Mouse (Mus musculus): Measurements from ENCODE around the gene Lrrc75a.
A peak's percentile ranks its signal among the peaks of the same experiment; 100 is the strongest.

The Lrrc75a gene

DNA sequence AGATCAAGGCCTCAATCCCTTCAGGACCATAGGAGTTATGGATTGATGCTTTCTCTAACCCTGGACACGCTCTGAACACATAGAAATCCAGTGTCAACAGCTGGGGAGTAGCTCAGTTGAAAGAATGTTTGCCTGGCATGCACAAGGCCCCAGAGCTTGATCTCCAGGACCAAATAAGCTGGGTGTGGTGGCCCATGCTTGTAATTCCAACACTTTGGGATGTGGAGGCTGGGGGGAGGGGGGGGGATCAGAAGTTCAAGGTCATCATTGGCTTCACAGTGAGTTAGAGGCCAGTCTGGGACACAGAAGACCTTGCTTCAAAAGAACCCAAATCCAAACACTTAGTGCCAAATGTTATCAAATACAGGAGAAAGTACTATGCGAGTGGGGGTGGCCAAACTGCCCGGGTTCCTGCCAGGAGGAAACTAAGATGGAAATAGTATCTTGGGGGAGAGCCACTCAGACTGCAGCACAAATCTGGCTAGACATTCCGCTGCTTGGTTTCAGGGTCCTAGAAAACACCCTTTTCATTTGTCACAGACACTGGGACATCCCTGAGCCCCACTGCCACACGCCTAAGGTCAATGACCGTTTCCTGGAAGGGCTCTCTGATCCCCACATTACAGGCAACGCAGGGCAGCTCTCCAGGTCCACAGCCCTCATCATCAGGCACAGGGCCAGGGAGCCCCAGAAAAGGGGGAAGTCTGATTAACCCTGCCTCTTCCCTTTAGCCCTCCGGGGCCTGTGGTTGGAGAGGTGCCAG, 2.4 kb downstream of the Lrrc75a start:
- DNase-seq (ENCODE audit: extremely low read depth, low read depth) = peak; percentile 79

DNA sequence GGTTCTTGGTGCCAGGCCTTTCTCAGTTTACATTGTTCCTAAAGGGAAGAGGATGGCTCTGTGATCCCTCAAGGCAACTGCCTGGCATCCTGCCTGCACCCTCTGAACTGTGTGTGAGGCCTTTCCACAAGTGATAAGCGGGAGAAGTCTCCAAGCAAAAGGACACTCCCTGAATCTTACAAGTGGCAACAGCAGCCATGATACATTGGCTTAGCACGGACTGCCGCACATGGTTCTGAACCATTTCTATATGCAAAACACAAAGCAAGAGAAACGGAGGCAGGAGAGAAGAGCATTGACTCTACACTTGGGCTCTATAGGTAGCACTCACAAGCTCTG, 3.0 kb downstream of the Lrrc75a start:
- no peak for DNase-seq (ENCODE audit: extremely low read depth, low read depth)

DNA sequence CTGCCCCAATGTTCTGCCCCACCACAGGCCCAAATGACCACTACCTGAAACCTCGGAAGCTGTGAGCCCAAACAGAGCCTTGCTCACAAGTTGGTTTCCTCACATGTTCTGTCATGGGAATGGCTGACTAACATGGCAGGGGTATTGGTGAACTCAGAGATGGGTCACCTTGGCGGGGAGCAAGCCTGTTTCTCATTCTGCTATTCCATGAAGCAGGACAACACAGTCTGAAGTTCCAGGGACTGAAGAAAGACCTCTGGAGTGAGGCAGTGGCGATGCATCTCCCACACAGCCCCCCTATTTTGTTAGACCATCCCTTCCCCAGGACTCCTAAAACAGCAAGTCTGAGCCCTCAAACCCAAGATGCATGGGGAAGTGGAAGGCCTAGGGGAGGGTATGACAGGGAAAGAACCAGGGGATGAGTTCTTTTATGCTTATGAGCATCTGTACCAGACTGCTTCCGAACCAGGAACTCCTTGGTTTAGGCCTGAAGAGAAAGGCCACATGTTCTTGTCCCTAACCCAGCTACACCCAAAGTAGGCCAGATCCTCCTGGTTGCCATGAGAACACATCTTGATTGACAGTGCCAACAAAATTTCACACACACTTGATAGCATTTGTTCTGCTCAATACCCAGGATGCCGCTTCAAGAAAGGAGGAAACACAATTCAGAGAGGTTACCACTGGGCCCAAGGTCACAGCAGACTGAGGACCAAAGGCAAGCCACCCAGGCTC, 3.6 kb downstream of the Lrrc75a start:
- DNase-seq (ENCODE audit: extremely low read depth, low read depth) = no peak

DNA sequence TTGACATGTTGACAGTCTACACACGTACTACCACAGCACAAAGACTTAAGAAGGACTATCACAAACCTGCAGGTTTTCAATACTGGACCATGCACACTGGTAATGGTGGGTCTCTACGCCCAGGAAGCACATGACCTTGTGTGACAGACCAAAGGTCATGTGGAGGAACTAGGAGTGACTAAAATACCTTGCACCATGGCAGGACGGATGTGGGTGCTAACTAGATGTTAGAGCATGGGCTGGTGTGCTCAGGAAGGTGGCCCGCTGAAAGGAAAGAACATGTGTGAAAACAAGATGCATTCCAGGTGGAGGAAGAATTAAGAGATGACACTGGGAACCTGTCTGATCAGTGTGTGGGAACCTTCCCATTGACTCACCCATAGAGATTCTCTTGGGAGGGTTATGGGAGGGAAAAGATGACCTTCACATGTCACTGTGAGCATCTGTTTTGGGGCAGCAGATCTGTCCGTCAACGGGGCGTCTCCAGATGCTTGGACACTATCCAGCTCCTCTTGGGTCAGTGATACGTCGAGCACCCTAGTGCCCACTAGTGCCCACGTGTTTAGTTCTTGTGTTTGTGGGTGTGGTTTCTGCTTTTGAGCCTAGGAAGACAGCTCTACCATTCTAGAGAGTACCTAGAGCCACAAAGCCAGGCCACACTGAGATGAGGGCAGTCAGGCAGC, 4.5 kb downstream of the Lrrc75a start:
- DNase-seq (ENCODE audit: extremely low read depth, low read depth) = no peak

DNA sequence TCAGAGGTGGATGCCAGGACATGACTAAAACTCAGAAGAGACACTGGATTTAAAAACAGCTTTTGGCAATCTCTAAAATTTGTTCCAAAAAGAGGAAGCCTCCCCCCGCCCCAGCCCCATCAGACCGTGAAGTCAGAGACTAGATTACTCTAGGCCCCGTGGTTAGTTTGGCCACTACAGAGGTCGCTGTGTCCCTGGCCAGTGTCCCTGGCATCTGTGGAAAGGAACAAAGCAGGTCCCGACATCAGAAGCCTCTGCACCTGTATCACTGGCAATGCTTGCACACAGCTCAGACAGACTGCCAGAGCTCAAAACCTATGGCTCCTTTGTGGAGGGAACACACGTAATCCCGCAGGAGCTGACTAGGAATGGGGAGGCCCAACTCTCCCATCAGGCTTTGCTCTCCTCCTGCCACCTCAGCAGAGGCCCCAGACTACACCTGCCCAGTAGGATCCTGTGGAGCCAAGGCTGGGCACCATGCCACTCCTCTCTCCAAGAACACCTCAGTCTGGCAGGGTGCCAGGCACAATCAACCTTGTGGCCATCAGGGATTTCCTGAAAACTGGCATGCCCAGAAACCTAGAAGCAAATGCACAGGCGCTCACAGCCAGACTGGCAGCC, 5.2 kb downstream of the Lrrc75a start:
- DNase-seq (ENCODE audit: extremely low read depth, low read depth) = no peak

DNA sequence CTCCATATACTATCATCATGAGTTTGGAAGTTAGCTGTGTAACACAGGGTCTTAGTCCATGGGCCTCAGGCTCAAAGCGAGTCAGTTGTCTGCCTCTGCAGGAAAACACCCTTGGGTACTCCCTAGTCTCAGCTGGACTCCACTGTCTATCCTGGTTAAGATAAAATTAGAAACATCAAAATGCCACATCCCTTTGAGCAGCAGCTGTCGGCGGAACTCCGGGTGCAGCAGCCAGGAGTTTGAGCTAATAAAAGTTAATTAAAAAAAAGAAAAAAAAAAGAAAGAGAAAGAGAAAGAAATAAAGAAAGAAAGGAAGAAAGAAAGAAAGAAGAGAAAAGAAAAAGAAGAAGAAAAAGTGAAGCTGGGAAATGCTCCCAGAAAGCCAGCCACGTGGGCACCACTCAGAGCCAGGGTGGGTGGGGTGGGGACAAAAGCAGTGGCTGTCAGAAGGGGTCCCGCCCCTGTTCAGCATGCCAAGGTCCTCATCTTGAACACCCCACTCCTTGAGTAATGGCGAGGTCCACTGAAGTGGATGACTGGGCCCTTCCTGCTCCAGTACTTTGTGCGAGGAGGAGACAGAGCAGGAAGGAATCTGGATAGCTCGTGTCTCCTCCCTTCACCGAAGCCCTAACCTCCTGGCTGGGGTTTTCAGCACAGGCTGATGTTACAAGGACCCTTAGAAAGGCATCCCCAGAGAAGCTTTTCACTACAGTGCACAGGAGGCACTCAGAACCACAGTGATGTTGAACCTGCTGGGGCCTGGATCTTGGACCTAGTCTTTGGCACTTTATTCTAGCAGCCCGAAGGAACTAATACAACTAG, 6.1 kb downstream of the Lrrc75a start:
- DNase-seq (ENCODE audit: extremely low read depth, low read depth) = no peak

DNA sequence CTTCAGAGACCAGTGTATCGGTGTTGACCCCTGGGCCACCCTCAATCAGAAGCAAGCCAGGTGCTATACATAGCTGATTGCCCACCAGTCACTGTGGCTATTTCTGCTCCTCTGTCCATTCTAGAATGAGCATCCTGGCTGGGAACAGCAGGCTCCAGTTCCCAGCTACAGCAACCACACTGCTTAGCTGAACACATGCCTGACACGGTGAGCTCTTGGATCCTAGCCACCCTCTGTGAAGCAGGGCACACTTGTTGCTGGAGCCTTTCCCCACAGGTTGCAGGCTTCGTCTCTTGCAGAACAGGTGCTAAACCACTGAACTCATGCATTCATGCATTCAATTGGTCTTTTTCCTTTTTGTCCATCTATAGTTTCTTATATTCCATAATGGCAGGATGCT, 7.9 kb downstream of the Lrrc75a start:
- no peak for DNase-seq (ENCODE audit: extremely low read depth, low read depth)

DNA sequence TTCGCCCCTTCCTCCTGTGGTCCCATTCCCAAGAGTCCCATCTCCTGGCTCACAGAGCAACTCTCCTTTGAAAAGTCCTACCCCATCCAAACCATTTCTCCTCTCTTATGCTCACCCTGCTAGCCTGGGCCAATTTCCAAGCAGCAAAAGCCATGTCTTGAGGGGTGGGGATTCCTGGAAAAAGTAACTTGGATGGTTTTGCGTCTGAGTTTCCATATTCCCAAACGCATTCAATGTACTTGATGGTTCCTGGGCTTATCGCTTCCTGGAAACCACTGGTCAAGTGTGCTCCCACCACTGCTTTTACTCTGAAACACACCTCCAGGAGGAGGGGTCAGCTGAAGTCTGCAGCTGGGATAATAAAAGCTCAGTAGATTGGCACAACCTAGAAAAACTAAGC, 9.9 kb downstream of the Lrrc75a start:
- DNase-seq (ENCODE audit: extremely low read depth, low read depth) = no peak

DNA sequence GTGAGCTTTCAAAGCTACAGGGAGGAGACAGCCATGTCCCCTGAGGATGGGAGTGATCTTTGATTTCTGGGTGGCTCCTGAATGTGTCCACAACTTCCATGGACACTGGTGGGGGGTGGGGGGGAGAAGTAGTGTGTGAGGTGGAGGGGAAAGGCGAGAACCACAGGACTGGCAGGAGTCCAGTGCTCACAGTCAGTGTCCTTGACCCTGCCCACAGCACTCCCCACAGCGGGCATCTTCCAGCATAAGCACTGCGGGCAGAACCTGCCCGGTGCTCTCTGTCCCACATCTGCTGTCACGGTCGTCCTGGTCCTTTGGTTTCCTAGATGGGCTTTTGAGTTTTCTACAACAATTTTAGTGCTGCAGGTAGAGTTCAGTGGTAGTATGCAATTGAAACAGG, 10.5 kb downstream of the Lrrc75a start:
- DNase-seq (ENCODE audit: extremely low read depth, low read depth) = no peak

DNA sequence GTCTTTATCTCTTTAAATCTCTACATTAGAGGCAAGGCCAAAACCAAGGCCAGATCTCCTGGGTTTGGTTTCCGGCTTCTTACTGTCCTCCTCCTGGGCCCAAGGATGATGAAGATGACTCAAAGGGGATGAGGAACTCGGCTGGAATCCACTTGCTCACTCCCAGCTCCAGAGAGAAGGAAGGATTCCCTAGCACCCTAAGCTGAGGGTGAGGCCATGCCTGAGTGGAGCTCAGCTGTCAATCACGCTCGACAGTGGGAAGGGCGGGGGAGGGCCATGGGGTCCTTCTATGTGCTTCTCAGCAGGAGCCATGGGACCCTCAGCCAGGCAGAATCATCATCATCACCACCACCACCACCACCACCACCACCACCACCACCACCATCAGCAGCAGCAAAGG, 10.9 kb downstream of the Lrrc75a start:
- DNase-seq (ENCODE audit: extremely low read depth, low read depth) = no peak

DNA sequence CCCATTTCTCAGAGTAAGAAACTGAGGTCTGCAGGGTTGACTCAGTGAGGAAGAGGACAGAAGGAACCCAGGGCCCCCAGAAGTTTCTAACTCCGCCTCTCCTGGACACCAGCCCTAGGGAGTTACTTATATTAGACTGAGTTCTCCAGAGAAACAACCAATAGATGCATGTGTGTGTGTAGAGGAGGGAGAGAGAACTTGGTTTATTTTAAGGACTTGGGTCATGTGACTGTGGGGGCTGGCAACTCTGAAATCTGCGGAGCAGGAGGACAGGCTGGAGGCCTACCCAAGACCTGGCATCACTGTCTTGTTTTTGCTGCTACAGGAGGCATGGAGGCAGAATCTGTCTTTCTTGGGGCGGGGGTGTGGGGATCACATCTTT, 11.5 kb downstream of the Lrrc75a start:
- DNase-seq (ENCODE audit: extremely low read depth, low read depth) = no peak

DNA sequence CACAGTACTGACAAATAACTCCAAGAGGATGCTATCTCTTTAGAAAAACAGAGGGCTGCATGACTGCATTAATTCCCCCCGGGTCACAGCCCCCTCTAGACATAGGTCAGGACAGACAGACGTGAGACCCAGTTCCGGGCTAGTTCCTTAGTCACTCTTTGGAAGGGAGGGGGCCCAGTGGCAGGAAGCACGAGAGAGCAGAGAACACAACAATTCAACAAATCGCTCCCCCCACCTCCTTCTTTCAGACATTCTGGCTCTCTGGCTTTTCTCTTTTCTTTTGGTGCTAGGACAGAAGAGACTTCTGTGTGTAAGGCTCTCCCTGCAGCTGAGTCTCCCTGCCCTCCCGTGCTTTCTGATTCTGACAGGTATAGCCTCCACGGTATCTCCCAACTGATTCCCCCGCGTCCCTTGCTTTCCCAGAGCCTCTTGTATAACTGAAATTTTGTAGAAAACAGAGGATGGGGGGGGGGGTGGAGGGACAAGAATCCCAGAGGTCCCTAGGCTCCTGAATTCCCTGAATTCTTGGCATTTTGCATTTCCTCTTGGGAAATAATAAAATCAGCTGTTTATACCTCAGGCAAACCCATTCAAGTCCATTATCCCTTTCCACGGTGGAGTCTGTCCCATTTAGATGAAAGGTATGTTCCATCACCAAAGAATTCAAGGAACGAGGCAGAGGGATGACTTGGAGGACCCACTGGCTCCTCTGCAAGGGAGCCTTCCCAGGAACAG, 12.1 kb downstream of the Lrrc75a start:
- DNase-seq (ENCODE audit: extremely low read depth, low read depth) = no peak

DNA sequence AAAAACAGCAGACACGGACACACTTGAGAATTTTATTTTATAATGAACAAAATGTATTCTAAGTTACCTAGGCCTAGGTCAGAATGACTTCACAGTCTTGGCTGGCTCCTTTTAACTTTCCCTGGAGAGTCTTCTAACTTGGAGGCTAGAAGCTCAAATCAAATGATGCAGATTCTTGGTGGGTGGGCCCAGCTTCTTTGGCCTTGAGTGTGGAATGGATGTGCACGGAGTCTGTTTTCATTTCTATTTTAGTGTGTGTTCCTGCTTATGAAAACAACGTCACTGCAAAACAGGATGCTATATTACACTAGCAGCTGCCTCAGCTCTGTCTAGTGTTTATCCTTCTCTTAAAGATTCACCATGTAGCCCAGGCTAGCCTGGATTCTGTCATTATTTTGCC, 12.9 kb downstream of the Lrrc75a start:
- no peak for DNase-seq (ENCODE audit: extremely low read depth, low read depth)

DNA sequence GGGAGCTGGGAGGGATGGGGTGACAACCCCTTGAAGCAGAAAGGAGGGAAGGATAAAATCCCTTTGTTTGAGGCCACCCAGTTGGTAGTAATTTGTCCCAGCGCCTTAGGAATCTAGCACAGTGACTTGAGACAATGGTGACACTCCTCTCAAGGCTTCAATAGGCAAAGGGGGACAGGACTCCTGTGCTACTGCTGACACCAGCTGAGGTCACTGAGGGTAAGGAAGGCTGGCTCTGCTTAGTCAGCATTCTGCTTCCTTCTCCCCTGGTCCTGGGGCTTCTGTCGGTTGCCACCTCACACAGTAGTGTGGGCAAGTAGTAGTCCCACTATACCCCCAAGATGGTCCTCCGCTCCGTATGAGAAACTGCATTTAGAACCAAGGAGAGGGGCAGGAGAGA, 17.2 kb downstream of the Lrrc75a start:
- no peak for DNase-seq (ENCODE audit: extremely low read depth, low read depth)

DNA sequence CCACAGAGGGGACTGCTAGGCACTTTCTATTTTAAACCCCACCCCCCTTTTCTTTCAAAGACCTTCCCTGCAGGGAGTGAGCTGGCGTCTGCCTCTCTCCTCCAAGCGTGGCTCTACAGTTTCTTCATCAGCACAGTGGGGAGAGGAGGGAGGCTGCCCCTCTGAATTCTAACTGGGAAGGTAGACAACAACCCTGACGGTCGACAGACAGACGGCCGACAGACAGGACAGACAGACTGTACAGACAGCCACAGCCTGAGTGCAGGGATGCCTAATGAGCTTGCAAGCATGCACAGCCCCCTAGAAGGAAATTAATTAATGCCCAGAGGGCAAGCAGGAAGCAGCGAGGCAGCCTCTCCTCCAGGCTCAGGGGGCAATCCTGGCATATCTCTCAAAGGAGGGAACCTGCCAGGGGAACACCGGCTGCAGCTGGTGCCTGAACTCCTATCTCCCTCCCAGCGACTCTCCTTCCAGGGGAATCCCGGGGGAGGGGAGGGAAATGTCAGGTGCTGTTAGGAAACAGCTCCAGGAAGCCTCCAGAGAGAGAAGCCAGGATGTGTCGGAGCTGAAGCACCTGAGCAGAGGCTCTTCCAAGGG, 18.0 kb downstream of the Lrrc75a start:
- DNase-seq (ENCODE audit: extremely low read depth, low read depth) = no peak

DNA sequence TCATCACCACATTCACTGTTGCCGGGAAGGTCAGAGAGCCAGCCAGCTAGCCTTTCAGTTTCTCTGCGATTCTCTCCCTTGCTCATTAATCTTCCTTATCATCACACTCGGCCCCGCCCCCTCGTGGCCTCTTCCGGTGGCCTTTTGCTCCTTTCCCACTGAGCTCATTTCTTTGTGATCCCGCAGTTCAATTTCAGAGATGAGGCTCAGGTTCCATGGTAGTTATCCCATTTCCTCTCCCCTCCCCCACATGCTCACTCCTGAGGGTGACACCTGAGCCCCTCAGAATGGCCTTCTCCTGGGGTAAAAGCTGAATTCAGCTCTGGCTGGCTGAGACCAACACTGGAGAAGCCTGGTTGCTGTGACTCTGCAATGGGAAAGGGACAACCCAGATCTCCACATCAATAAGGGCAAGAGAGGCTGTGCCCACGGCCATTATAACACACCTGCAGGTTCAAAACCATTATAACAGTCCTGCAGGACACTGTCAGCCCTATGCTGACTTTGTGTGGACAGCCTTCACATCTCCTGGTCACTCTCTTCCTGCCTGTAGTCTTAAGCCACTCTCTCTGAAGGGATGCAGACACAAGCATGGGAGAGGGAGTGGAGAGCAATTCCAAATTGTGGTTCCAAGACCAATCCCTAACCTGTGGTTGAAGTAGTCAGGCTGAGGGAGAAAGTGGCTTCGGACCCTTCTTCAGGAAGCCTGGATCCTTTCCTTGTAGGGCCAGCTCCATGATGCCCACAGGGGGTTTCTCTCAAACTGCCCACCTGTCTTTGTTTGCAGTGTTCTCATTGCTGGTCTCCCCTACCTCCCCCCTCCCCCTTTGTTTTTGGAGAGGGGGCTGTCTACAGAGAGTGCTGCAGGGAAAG, 18.7 kb downstream of the Lrrc75a start:
- no peak for DNase-seq (ENCODE audit: extremely low read depth, low read depth)

DNA sequence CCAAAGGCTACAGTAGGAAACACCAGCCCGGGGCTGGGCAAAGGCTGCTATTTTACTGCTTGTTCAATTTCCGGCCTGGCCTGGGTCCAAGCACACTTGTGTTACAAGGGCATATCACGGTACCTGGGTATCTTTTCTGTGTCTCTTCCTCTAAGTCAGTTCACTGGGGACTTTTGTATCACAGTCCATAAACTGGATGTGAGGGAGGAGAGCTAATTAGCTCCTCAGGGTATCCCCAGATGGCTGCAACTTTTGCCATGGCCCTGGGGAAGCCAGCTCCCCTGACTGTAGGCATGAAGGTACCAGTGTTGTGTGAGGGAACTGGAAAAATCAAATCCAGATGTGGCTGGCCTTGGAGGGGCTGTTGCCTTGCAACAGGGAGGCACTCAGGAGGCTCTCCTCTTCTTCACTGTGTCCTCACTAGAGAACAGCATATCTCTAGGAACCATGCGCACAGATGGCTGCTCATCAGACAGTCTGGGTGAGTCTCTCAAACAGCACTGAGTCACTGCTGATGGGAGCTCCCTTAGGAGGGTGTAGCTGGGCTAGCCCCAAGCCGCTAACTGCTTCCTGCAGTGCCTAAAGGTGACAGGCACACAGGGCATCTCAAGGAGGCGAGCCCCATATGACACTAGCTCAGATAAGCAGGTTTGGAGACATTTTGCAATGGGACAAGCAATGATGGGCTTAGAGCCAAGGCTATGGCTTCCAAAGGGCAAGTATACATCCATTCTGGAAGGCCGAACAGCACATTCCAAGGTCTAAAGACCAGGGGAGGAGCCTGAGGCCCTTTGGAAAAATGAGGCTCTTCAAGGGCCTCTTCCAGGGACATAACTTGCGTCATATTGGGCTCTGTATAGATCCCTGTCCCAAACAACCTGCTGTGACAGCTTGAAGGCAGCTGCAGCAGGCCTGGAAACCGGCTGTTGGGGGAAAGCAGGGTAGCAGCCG, 23.7 kb downstream of the Lrrc75a start:
- DNase-seq (ENCODE audit: extremely low read depth, low read depth) = no peak

DNA sequence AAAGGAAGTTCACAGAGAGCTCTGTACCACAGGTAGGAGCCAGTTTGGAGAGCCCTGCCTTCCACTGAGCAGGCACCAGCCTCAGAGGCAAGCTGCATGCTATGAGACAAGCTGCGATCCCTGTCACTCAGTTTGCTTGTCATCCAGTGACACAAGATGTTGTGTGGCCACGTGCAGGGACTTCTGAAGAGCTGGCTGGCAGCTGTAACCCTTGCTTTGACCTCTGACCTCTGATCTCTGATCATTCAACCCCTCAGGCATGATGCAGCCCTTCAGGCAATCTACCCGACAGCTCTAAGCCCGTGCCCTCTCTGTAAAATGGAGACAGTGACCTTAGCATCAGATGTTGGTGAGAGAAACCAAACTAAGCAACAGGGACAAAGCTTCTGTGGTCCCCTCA, 25.5 kb downstream of the Lrrc75a start:
- DNase-seq (ENCODE audit: extremely low read depth, low read depth) = no peak

All from MEL-GATA-1-ER (cell line).